Mouse (Mus musculus) megakaryocyte-erythroid progenitor cell, adult 5-6 weeks (primary cell): ENCODE data around the gene Borcs7. TPM values are rescaled to one million over a fixed set of nuclear protein-coding genes. Genes with fewer than 3 reads are reported as not detected.
"Not testable (repeated sequence)": the region's sequence is repeated elsewhere in the genome, so short reads cannot be mapped to it uniquely, and the experiment has no call there.

ENCODE experiments used
- ATAC-seq: replicated peaks from 2 replicates; pipeline ENCODE4 v1.8.0; 2016; ENCODE audit warnings: mild to moderate bottlenecking, inconsistent platforms; ENCODE audit not compliant: severe bottlenecking, poor library complexity, low FRiP score, low TSS enrichment
- total RNA-seq, 2 experiments: library from RNA; stranded (forward) in 1 of 2; stranded (reverse) in 1 of 2; fragments of 200-1000, 215-1000 nt in 1 of 2; fragments of >200 nt in 1 of 2; fragmentation: Nextera tagmentation in 1 of 2; gene quantifications; 2 replicates each; pipeline ENCODE4 v1.2.3; 2014 to 2017

The Borcs7 gene
- total RNA-seq, 2 experiments from 2014 or later, result 3.5 to 11.3 TPM

GRCm38 (mm10) chr19:46706540-46707295 is 17.0 kb downstream of the Borcs7 start:
- ATAC-seq, result no peak

- peak; percentile 35; the same call in 1 of the 2 replicates for ATAC-seq
Observed at GRCm38 (mm10) chr19:46707296-46708151, 17.8 kb downstream of the Borcs7 start, which contains the start of gene As3mt. Gene As3mt, plus strand, starts transcription at chr19:46707458.

- ATAC-seq, result no peak
Observed at GRCm38 (mm10) chr19:46710614-46711013, 20.9 kb downstream of the Borcs7 start.

- ATAC-seq, result no peak
Observed at GRCm38 (mm10) chr19:46714234-46714633, 24.5 kb downstream of the Borcs7 start.

- no peak for ATAC-seq
Observed at GRCm38 (mm10) chr19:46715016-46715415, 25.3 kb downstream of the Borcs7 start.

GRCm38 (mm10) chr19:46718150-46718549 is 28.4 kb downstream of the Borcs7 start:
- no peak for ATAC-seq

GRCm38 (mm10) chr19:46724411-46724810 is 34.7 kb downstream of the Borcs7 start:
- no peak for ATAC-seq

GRCm38 (mm10) chr19:46726142-46726541 is 36.4 kb downstream of the Borcs7 start:
- no peak for ATAC-seq

GRCm38 (mm10) chr19:46727140-46727736 is 37.5 kb downstream of the Borcs7 start:
- 0 out of 2 replicates have a peak, but pooled peaks have one; percentile 25 for ATAC-seq

GRCm38 (mm10) chr19:46727945-46728540 is 38.3 kb downstream of the Borcs7 start:
- peak; percentile 92 for ATAC-seq

- ATAC-seq, result no peak
Observed at GRCm38 (mm10) chr19:46728909-46729308, 39.2 kb downstream of the Borcs7 start.

GRCm38 (mm10) chr19:46731351-46731750 is 41.6 kb downstream of the Borcs7 start:
- no peak for ATAC-seq

- not testable (repeated sequence) for ATAC-seq
Observed at GRCm38 (mm10) chr19:46732673-46733072, 43.0 kb downstream of the Borcs7 start.

GRCm38 (mm10) chr19:46733626-46734025 is 43.9 kb downstream of the Borcs7 start:
- ATAC-seq, result no peak

- no peak for ATAC-seq
Observed at GRCm38 (mm10) chr19:46735241-46735640, 45.5 kb downstream of the Borcs7 start.

GRCm38 (mm10) chr19:46737106-46737505 is 47.4 kb downstream of the Borcs7 start:
- ATAC-seq, result no peak

GRCm38 (mm10) chr19:46740341-46741008 is 50.8 kb downstream of the Borcs7 start:
- ATAC-seq, result peak; percentile 70

GRCm38 (mm10) chr19:46741574-46741973 is 51.9 kb downstream of the Borcs7 start:
- peak; percentile 64; the same call in 1 of the 2 replicates for ATAC-seq

- ATAC-seq, result no peak
Observed at GRCm38 (mm10) chr19:46744681-46745080, 55.0 kb downstream of the Borcs7 start.
